Mouse (Mus musculus): Measurements from ENCODE around the gene Srpr.

DNA sequence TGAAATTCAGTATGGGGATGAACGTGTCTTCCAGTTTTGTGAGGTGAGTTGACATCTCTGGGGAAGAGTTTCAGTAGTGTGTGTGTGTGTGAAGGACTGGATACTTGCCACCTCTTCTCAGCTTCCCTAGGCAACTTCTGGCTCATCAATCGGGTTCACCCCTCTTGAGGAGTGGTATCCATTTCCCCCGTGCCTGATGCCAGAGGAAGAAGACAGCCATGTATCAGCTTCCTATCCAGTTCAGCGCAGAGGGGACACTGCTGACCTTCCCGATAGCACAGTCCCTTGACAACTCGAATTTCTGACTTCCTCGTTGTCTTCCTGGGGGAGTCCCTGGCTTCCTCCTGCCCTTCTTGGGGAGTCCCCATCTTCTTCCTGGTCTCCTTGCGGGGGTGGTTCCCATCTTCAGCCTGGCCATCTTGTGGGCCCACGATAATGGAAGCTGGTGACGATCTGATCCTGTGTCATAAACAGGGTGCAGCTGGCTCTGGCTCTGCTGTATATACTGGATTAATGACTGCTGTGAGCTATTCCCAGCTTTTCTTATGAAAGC is 12.5 kb upstream of the Srpr start:
- TF ChIP-seq CTCF (IDR thresholded peaks at IDR 0.05; ENCODE audit: extremely low read depth, insufficient read depth, low read length), result no peak
- TF ChIP-seq POLR2A (IDR thresholded peaks at IDR 0.05; ENCODE audit: extremely low read depth, insufficient read depth, low read length), result no peak

Measured in cortical plate, adult 2 months (tissue).